Mouse (Mus musculus): Measurements from ENCODE around the gene 4930449I24Rik. TPM values are rescaled to one million over a fixed set of nuclear protein-coding genes. Genes with fewer than 3 reads are reported as not detected.
"Not testable (repeated sequence)": the region's sequence is repeated elsewhere in the genome, so short reads cannot be mapped to it uniquely, and the experiment has no call there.

Gene 4930449I24Rik
- polyA plus RNA-seq (2016; fragmentation: Nextera tagmentation; extraction: Ambion mirVana), result not detected in 2 replicates

GRCm38 (mm10) chr5:146502099-146502498 lies at the start of gene 4930449I24Rik:
4930449I24Rik (plus strand) TSS chr5:146502399.
- H3K4me1 ChIP-seq; H3K27me3 ChIP-seq (ENCODE audit: poor library complexity, severe bottlenecking); H3K9me3 ChIP-seq; DNase-seq (ENCODE audit: extremely low spot score, low spot score); H3K4me3 ChIP-seq; H3K36me3 ChIP-seq (replicated peaks); H3K27ac ChIP-seq: not testable (repeated sequence)
- no CpG with 5 or more reads among the region's 5 CpGs for WGBS

DNA sequence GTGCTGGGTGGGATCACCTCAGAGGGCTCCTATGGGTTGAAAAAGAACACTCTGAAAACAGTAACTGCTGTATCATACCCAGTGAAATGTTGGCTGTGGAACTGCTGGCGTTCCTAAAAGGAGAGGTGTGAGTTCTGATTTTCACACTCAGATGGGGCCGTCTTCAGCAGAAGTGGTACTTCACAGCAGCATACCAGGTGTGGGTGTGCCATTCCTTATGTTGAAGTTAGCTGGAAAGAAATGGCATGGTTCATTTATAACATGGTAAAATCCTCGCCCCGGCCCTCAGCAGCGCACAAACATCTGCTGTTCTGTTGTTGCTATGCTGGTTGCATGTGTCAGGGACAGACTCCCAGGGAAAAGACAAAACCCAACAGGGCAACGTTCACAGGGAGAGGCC lies 48.6 kb upstream of the 4930449I24Rik start:
- Histone ChIP-seq H3K9me3 (no peaks in the 10 kb centered on the region), H3K27me3 (ENCODE audit: poor library complexity, severe bottlenecking) (no peaks in the 10 kb centered on the region), H3K27ac (no peak overlapping the region), H3K4me1 (no peaks in the 10 kb centered on the region), H3K36me3 (replicated peaks) (peaks cover 40% of the 10 kb centered on the region), H3K4me3 (no peak overlapping the region)
- WGBS, result 96% methylated on average over 6 of the region's 6 CpGs
- DNase-seq (ENCODE audit: extremely low spot score, low spot score), result no peak

DNA sequence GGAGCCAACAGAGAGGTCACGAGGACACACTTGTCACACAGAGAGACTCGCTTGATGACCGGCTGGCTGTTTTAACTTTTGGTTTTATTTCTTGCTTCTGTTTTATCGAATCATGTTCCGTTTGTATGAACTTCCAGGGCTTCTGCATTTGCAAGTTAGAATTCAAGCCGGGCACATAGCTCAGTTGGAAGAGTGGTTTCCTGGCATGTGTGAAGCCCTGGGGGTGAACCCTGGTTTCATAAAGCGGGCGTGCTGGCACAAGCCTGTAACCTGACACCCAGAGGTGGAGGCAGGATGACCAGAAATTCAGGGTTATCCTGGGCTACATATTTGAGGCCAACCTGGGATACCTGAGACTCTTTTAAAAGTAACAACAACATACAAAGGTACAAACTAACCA lies 40.6 kb upstream of the 4930449I24Rik start:
- Histone ChIP-seq H3K4me1 (no peaks in the 10 kb centered on the region), H3K9me3 (no peaks in the 10 kb centered on the region), H3K36me3 (replicated peaks) (peaks cover 49% of the 10 kb centered on the region), H3K27me3 (ENCODE audit: poor library complexity, severe bottlenecking) (no peaks in the 10 kb centered on the region), H3K4me3 (no peak overlapping the region), H3K27ac (no peak overlapping the region)
- no peak for DNase-seq (ENCODE audit: extremely low spot score, low spot score)
- 88% methylated on average over 8 of the region's 8 CpGs for WGBS

DNA sequence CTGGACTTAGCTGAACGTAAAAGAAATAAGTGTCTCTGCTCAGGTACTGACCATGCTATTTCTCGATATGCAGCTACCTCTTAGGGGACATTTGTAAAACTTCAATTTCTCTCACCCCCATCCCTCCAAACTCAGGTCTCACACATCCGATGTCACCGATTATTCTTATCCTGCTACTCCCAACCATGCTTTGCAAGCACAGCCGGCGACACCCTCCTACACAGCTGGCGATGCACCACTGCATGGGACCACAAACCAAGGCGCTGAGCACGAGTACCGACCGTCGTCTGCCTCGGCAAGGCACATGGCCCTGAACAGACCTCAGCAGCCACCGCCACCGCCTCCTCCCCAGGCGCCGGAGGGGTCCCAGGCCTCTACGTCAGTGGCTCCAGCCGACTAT lies 35.5 kb upstream of the 4930449I24Rik start:
- WGBS, result 95% methylated on average over 19 of the region's 19 CpGs
- Histone ChIP-seq H3K27me3 (ENCODE audit: poor library complexity, severe bottlenecking) (no peaks in the 10 kb centered on the region), H3K9me3 (no peaks in the 10 kb centered on the region), H3K4me3 (no peak overlapping the region), H3K4me1 (no peaks in the 10 kb centered on the region), H3K36me3 (replicated peaks) (peaks cover 39% of the 10 kb centered on the region), H3K27ac (no peak overlapping the region)
- no peak for DNase-seq (ENCODE audit: extremely low spot score, low spot score)

GRCm38 (mm10) chr5:146468311-146468710 lies 33.9 kb upstream of the 4930449I24Rik start:
- Histone ChIP-seq H3K9me3 (no peaks in the 10 kb centered on the region), H3K36me3 (replicated peaks) (peaks cover 32% of the 10 kb centered on the region), H3K4me3 (no peak overlapping the region), H3K27ac (no peak overlapping the region), H3K4me1 (no peaks in the 10 kb centered on the region), H3K27me3 (ENCODE audit: poor library complexity, severe bottlenecking) (no peaks in the 10 kb centered on the region)
- no peak for DNase-seq (ENCODE audit: extremely low spot score, low spot score)
- WGBS, result 93% methylated on average over 9 of the region's 9 CpGs

- peaks cover 32% of the 10 kb centered on the region for H3K36me3 ChIP-seq (replicated peaks)
- WGBS, result 91% methylated on average over 9 of the region's 9 CpGs
Observed at GRCm38 (mm10) chr5:146470821-146471220, 31.4 kb upstream of the 4930449I24Rik start.

GRCm38 (mm10) chr5:146471311-146471710 lies 30.9 kb upstream of the 4930449I24Rik start:
- Histone ChIP-seq H3K27ac (no peak overlapping the region), H3K27me3 (ENCODE audit: poor library complexity, severe bottlenecking) (no peaks in the 10 kb centered on the region), H3K36me3 (replicated peaks) (peaks cover 29% of the 10 kb centered on the region), H3K4me3 (no peak overlapping the region), H3K9me3 (no peaks in the 10 kb centered on the region), H3K4me1 (no peaks in the 10 kb centered on the region)
- WGBS, result 97% methylated on average over 5 of the region's 5 CpGs
- DNase-seq (ENCODE audit: extremely low spot score, low spot score), result no peak

More at GRCm38 (mm10) chr5:146470821-146471220, 31.4 kb upstream of the 4930449I24Rik start:
- H3K4me1 ChIP-seq, result no peaks in the 10 kb centered on the region
- no peak overlapping the region for H3K4me3 ChIP-seq
- no peaks in the 10 kb centered on the region for H3K9me3 ChIP-seq
- no peak for DNase-seq (ENCODE audit: extremely low spot score, low spot score)
- no peak overlapping the region for H3K27ac ChIP-seq
- no peaks in the 10 kb centered on the region for H3K27me3 ChIP-seq (ENCODE audit: poor library complexity, severe bottlenecking)

DNA sequence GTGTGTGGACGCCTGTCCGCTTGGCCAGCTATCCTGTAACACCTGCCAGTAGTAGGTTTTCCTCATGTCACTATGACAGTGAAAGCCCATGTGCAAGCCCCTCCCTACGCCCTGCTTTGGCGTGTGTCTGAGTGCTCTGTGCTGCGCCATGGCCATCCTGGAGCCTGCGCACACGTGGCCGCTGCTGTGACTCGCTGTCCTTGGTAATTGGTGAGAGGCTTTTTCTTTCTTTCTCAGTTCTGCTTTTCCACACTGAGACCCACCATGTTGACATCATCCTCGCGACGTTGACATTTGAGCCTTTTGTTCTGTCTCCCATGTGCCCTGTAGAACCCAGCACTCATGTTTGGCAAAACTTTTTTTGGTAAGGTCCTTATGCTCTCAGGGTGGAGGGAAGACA lies 30.4 kb upstream of the 4930449I24Rik start:
- WGBS, result 94% methylated on average over 12 of the region's 12 CpGs
- DNase-seq (ENCODE audit: extremely low spot score, low spot score), result no peak

GRCm38 (mm10) chr5:146479564-146479963 lies 22.6 kb upstream of the 4930449I24Rik start:
- H3K9me3 ChIP-seq; DNase-seq (ENCODE audit: extremely low spot score, low spot score); H3K27ac ChIP-seq; H3K36me3 ChIP-seq (replicated peaks); H3K4me1 ChIP-seq; H3K27me3 ChIP-seq (ENCODE audit: poor library complexity, severe bottlenecking); H3K4me3 ChIP-seq: not testable (repeated sequence)
- 16% methylated on average over 4 of the region's 4 CpGs for WGBS

More for the DNA sequence above, 30.4 kb upstream of the 4930449I24Rik start:
- H3K4me1 ChIP-seq, result no peaks in the 10 kb centered on the region
- H3K27ac ChIP-seq, result no peak overlapping the region
- no peak overlapping the region for H3K4me3 ChIP-seq
- no peaks in the 10 kb centered on the region for H3K9me3 ChIP-seq
- peaks cover 25% of the 10 kb centered on the region for H3K36me3 ChIP-seq (replicated peaks)
- H3K27me3 ChIP-seq (ENCODE audit: poor library complexity, severe bottlenecking), result no peaks in the 10 kb centered on the region

DNA sequence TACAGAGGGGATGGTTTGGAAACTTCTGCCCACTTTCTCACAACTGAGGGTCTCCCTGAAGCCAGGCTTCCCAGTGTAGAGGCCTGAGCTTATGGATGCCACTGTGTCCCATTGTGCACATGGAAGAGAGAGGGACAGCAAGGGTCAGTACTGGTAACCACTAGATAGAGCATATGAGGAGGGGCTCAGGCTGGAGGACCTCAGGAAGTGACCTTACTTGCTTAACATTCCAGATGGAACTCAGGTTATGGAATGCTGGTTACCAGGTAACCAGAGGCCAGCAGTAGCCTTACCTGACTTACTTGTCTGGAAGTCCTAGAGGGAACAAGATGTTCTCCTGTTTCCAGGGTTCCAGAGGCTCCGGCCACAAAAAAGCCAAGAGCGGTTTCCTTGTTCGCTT lies 20.5 kb upstream of the 4930449I24Rik start, which contains the start of gene Gm6408:
TSS of gene Gm6408 (plus strand) at position 301 of the 400 bp plus-strand sequence.
- WGBS, result 98% methylated on average over 3 of the region's 3 CpGs
- not testable (repeated sequence) for DNase-seq (ENCODE audit: extremely low spot score, low spot score); H3K27me3 ChIP-seq (ENCODE audit: poor library complexity, severe bottlenecking); H3K4me3 ChIP-seq; H3K9me3 ChIP-seq; H3K4me1 ChIP-seq; H3K36me3 ChIP-seq (replicated peaks); H3K27ac ChIP-seq

DNA sequence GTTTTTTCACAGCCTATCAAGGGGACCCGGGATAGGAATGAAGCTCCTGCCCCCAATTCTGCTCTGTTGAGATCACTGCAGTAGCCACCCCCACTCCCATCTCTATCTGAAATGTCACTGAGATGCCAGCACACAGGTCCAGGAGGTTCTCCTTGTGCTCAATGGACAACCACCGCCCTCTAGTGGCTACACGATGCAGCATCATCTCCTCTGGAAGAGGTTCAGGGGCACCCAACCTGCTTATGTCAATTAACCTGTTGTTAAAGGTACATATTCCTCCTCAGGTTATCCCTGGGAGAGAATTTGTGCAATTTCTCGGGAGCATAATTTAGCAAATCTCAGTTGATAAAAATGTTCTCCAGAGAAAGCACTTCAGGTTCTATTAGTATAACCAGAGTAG lies 13.2 kb upstream of the 4930449I24Rik start:
- not testable (repeated sequence) for H3K27me3 ChIP-seq (ENCODE audit: poor library complexity, severe bottlenecking); H3K36me3 ChIP-seq (replicated peaks); DNase-seq (ENCODE audit: extremely low spot score, low spot score); H3K9me3 ChIP-seq; H3K27ac ChIP-seq; H3K4me1 ChIP-seq; H3K4me3 ChIP-seq
- WGBS, result 16% methylated on average over 3 of the region's 4 CpGs

- not testable (repeated sequence) for H3K27me3 ChIP-seq (ENCODE audit: poor library complexity, severe bottlenecking); H3K4me3 ChIP-seq; H3K4me1 ChIP-seq; H3K9me3 ChIP-seq; DNase-seq (ENCODE audit: extremely low spot score, low spot score); H3K27ac ChIP-seq; H3K36me3 ChIP-seq (replicated peaks)
- WGBS, result no CpG with 5 or more reads among the region's 5 CpGs
Observed at GRCm38 (mm10) chr5:146491063-146491462, 11.1 kb upstream of the 4930449I24Rik start, which contains the start of gene Gm6370. Gm6370 (plus strand) TSS chr5:146491363.

DNA sequence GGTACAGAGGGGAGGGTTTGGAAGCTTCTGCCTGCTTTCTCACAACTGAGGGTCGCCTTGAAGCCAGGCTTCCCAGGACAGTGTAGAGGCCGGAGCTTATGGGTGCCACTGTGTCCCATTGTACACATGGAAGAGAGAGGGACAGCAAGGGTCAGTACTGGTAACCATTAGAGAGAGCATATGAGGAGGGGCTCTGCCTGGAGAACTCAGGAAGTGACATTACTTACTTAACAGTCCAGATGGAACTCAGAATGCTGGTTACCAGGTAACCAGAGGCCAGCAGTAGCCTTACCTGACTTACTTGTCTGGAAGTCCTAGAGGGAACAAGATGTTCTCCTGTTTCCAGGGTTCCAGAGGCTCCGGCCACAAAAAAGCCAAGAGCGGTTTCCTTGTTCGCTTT lies 11.6 kb downstream of the 4930449I24Rik start, which contains the start of gene Gm3402:
TSS of gene Gm3402 (plus strand) at position 301 of the 400 bp plus-strand sequence.
- not testable (repeated sequence) for H3K36me3 ChIP-seq (replicated peaks); H3K9me3 ChIP-seq; H3K27me3 ChIP-seq (ENCODE audit: poor library complexity, severe bottlenecking); H3K4me3 ChIP-seq; H3K4me1 ChIP-seq; DNase-seq (ENCODE audit: extremely low spot score, low spot score); H3K27ac ChIP-seq
- 88% methylated on average over 2 of the region's 5 CpGs for WGBS

GRCm38 (mm10) chr5:146525501-146525900 lies 23.3 kb downstream of the 4930449I24Rik start, which contains the start of gene Gm3404:
Gm3404 (plus strand) TSS chr5:146525801.
- DNase-seq (ENCODE audit: extremely low spot score, low spot score); H3K4me1 ChIP-seq; H3K27ac ChIP-seq; H3K27me3 ChIP-seq (ENCODE audit: poor library complexity, severe bottlenecking); H3K9me3 ChIP-seq; H3K4me3 ChIP-seq; H3K36me3 ChIP-seq (replicated peaks): not testable (repeated sequence)
- WGBS, result 95% methylated on average over 3 of the region's 3 CpGs

Data from forebrain, embryonic 10.5 days (tissue).